ENCODE assay signal across 24 mouse cellular contexts in genomic region chr19:59135387-59135786, GRCm38 (mm10). TPM values are rescaled to one million over a fixed set of nuclear protein-coding genes. Genes with fewer than 3 reads are reported as not detected.
"Had no signal": no experiment of that assay in that cellular context is flagged by ENCODE, and none has a peak within 500 bp of the region (broad histone marks: within the 10 kb centered on the region; RNA-seq: fewer than 3 reads in every experiment).

No protein-coding gene starts in this region.

- H3K36me3 ChIP-seq: limb, embryonic 10.5 days; limb, embryonic 13.5 days; liver, embryonic 12.5 days; liver, embryonic 15.5 days; lung, embryonic 15.5 days; midbrain, embryonic 10.5 days; neural tube, embryonic 12.5 days; neural tube, embryonic 15.5 days; stomach, embryonic 15.5 days had no signal

- H3K4me2 ChIP-seq: limb, embryonic 13.5 days; liver, embryonic 12.5 days; liver, embryonic 15.5 days; lung, embryonic 15.5 days; neural tube, embryonic 12.5 days; neural tube, embryonic 15.5 days; stomach, embryonic 15.5 days had no signal

- DNase-seq: kidney, postnatal 25 days; layer of hippocampus, adult 9-11 months; liver; lung, adult 18-20 months; lung, postnatal 10 days; lung, postnatal 36 days; midbrain, embryonic 14.5 days; right cerebral cortex, postnatal 25 days; spleen, adult 18-20 months; thymus, postnatal 25 days had no signal

- H3K4me3 ChIP-seq: layer of hippocampus, adult 2 months; limb, embryonic 10.5 days; limb, embryonic 13.5 days; liver, embryonic 12.5 days; liver, embryonic 15.5 days; lung, embryonic 15.5 days; megakaryocyte, embryonic 14.5 days; midbrain, embryonic 10.5 days; neural tube, embryonic 12.5 days; neural tube, embryonic 15.5 days; stomach, embryonic 15.5 days had no signal

- H3K9ac ChIP-seq: limb, embryonic 13.5 days; liver, embryonic 12.5 days; liver, embryonic 15.5 days; lung, embryonic 15.5 days; neural tube, embryonic 12.5 days; neural tube, embryonic 15.5 days; stomach, embryonic 15.5 days had no signal

- H3K9me3 ChIP-seq: limb, embryonic 10.5 days; limb, embryonic 13.5 days; liver, embryonic 12.5 days; liver, embryonic 15.5 days; lung, embryonic 15.5 days; megakaryocyte, embryonic 14.5 days; midbrain, embryonic 10.5 days; neural tube, embryonic 12.5 days; neural tube, embryonic 15.5 days; stomach, embryonic 15.5 days had no signal

- H3K4me1 ChIP-seq: liver, embryonic 12.5 days; liver, embryonic 15.5 days; megakaryocyte, embryonic 14.5 days; stomach, embryonic 15.5 days had no signal

- ATAC-seq: liver, embryonic 12.5 days had no signal

- H3K27me3 ChIP-seq: liver, embryonic 15.5 days; lung, embryonic 15.5 days; stomach, embryonic 15.5 days had no signal

- H3K27ac ChIP-seq: kidney, postnatal 0 days; layer of hippocampus, adult 2 months; limb, embryonic 10.5 days; limb, embryonic 13.5 days; liver, embryonic 12.5 days; liver, embryonic 15.5 days; lung, embryonic 15.5 days; midbrain, embryonic 10.5 days; neural tube, embryonic 12.5 days; neural tube, embryonic 15.5 days; stomach, embryonic 15.5 days had no signal

RNA-seq across cellular contexts. Expression of gene Vax1, which starts 34.5 kb away (rescaled TPM):
- polyA plus RNA-seq: kidney, postnatal 0 days; large intestine, adult 2 months; limb, embryonic 10.5 days; liver, embryonic 12.5 days; liver, embryonic 15.5 days; lung, embryonic 15.5 days; midbrain, embryonic 14.5 days; neural tube, embryonic 12.5 days; neural tube, embryonic 15.5 days; stomach, embryonic 15.5 days; thymus, postnatal 0 days had no signal
